Mouse (Mus musculus) fat pad, adult 2 months (tissue): ENCODE results near the gene Olfr681.
"Not testable (repeated sequence)": the region's sequence is repeated elsewhere in the genome, so short reads cannot be mapped to it uniquely, and the experiment has no call there.

Experiments
- DNase-seq: peaks from one replicate; pipeline ENCODE4 v3.0.0-alpha.2; 2011; ENCODE audit warnings: low read depth, low spot score; ENCODE audit errors: extremely low read depth

Gene Olfr681

GRCm38 (mm10) chr7:105116536-105116935 is at the start of gene Olfr681:
Olfr681 (plus strand) TSS chr7:105116836.
- DNase-seq, result no peak

- no peak for DNase-seq
Observed at GRCm38 (mm10) chr7:105080905-105081304, 35.7 kb upstream of the Olfr681 start, which contains the start of gene Olfr679. Olfr679 (plus strand) TSS chr7:105081205.

GRCm38 (mm10) chr7:105092717-105093116 is 23.9 kb upstream of the Olfr681 start, which contains the start of gene Olfr680-ps1:
Olfr680-ps1 (minus strand) TSS chr7:105092817.
- DNase-seq, result not testable (repeated sequence)

GRCm38 (mm10) chr7:105141275-105141674 is 24.6 kb downstream of the Olfr681 start:
- no peak for DNase-seq

- DNase-seq, result no peak
Observed at GRCm38 (mm10) chr7:105146912-105147311, 30.3 kb downstream of the Olfr681 start, which contains the start of gene Olfr683. Olfr683 (minus strand) TSS chr7:105147012.

- no peak for DNase-seq
Observed at GRCm38 (mm10) chr7:105163553-105163952, 46.9 kb downstream of the Olfr681 start, which contains the start of gene Olfr684. Olfr684 (minus strand) TSS chr7:105163653.

- DNase-seq, result no peak
Observed at GRCm38 (mm10) chr7:105170773-105171172, 54.1 kb downstream of the Olfr681 start.
